Mouse (Mus musculus): ENCODE measurements at regions not wholly inside any gene's neighbourhood (a gene's known extent, or its start where the extent isn't known, plus 50 kb on each side); places are given as distances from the start of the nearest gene placed in this dataset.
A peak's percentile ranks its signal among the peaks of the same experiment; 100 is the strongest.
"Not testable (repeated sequence)": the region's sequence is repeated elsewhere in the genome, so short reads cannot be mapped to it uniquely, and the experiment has no call there.

DNA sequence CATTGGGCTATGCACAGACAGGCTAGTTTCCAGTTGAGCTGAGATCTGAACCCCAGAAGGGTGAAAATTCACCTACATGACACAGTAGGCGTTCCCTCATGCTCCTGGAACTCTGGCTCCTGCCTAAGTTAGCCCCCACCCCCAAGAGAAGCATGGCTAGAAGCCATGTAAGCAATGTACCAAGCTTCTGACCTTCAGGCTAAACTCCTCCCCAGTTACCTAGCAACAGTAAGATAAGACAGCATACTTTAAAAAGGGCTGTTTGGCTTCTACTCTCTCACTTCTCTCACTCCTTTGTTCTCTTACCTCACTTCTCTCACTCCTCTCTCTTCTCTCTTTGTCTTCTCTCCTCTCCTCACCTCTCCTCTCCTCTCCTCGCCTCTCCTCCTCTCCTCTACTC lies 629.7 kb upstream of the Prmt6 start:
- DNase-seq: not testable (repeated sequence)

DNA sequence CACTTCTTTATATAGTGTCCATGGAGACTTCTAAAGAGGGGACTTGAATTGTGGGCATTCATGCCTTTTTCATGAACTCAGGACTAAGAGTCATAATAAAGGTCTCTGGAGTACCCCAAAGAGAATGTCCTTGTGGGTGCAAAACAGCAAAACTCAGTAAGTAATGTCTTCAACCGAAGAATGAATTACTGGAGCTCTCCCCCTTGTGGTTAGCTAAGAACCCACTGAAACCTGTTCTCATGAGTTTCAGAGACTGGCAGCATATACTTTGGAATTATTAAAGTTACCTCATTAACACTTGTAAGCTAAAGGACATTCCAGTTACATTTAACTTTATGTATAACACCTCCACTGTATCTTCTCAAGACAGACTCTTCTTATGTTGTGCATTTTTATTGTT lies 615.2 kb upstream of the Prmt6 start:
- DNase-seq: no peak

DNA sequence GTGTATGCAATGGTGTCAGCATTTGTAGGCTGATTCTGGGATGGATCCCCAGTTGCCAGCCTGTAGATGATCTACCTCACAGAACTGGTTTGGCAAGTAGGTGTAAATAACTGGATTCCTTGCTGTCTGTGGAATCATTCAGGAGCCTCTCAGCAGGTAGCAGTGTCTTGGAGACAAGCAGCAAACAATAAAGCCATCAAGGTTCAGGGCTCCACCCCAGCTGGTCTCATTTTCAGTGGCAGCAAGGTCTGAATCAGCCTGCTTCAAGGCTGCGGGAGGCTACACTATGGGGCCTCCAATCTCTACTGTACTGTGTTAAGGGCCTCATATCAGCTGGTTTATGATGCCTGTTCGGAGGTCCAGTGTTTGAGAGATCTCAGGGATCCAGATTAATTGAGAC lies 596.4 kb upstream of the Prmt6 start:
- DNase-seq: no peak

DNA sequence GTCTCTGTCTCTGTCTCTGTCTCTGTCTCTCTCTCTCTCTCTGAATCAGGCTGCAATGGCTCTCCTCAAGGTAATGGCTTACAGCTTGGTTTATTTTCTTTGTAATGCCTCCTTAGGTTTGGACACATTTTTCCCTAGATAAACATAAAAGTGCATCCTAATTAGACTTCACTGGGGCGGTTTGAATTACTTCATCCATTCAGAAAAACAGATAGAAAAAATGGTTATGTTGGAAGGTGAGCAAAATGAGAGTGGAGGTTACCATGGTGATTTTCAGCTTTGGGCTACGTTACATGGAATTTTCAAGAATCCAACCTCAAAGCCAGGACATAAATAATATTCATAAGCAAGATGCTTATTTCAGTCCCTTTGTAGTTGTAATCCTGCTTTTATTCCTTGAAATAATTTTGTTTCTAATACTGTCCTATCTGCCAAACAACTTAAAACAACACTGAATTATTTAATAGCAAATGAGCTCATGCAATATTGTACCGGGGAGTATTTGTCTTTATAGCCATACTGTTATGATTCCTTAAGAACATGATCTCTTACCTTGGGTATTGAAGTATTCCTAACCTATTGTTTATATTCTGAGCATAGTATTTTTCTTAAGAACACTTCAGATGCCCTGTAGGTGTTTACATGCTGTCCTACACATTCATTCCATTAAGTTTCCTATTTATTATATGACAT lies 570.1 kb upstream of the Prmt6 start:
- no peak for DNase-seq

DNA sequence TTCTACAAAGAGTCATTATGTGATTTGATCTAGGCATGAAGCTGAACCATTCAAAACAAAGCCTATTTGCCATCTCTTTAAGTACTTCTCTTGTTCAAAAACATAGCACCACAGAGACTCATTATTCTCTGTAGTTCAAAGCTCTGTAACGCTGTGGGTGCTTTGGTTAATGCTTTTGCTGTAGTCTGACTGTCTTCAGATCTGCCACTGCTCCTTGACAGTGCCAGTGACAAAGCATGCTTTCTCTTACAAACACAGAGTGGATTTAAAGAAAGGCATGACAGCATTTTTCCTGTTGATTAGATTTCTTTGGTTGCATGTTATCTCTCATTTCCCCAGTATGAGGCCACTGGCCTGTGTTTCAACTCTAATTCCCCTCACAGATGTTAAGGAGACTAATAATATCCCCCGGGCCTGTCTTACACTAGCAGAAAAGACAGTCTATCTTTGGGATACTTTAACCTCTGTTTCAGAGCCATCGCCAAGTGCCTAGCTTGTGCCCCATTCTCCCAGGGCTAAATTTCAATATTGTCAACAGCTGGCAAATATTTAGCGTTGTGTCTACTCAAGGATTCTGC lies 538.3 kb upstream of the Prmt6 start:
- DNase-seq: no peak

DNA sequence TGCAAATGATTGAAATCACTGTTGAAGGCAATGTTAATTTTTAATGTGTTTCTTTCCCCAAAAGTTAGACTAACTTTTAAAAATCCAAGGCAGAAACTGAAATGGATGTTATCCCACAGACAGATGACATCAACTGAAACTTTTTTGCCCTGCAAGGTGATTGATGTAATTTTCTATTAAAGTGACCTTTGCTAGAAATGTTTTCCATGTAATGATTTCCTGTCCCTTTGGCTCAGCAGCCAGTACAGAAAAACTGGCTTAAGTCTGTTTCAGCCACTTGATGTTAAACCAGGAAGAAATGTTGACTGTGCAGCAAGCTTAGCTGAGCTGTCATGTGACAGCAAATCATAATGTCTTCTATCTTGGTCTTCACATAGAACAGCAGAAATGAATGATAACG lies 504.5 kb upstream of the Prmt6 start:
- no peak for DNase-seq

DNA sequence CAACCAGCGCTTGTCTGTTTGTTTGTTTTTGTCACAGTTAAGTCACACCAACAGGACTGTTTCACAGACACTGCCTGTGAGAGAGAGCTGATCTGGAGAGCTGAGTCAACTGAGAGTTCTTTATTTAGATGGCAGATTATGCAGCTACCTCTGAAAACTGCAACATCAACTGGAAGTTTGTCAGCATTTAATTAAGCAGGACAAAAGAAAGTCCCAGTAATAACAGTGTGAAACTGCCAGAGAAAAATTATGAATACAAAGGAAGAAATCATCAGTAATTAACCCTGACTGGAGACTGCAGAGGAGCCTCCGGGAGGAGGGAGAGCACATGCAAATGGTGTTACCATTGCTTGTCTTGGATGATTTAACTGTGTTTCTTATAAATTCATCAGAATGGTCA lies 495.5 kb upstream of the Prmt6 start:
- no peak for DNase-seq

DNA sequence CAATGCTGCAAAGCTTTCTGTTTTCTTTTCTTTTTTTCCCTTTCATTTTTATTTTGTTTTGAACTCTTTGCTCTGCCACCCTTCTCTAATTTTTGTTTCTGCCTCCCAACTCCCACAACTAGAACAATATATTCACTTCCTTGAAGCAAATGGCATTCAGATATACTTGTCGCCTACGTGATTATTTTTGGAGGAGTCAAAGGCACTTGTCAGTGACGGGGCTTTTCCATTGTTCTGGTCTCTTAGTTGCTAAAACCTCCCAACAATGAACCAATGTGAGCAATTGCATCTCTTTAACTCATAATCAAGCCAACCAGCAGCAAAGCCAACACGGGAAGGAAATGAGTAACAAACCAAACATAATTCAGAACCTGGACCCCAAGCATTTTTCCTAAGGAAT lies 449.3 kb upstream of the Prmt6 start:
- no peak for DNase-seq

DNA sequence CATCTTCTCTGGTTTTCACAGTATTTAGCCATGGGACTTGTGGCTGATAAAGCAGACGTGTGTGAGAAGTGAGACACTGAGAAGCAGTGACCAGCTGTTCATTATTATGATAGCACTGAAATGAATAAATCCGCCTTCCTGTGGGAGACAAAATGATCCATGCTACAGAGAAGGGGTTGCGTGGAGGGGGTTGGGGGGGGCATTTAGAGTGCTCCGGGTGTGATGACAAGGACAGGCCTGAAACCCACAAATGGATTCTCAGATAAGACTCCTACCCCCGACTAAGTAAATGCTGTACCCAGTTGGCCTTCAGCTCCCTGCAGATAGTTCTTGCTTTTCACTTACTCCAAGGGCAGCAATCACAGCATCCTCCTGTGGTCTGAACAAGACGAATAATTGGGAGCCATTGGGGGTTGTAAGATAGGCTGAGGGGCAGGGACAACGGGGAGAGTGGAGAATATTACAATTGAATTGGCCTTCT lies 416.8 kb upstream of the Prmt6 start:
- DNase-seq: no peak

DNA sequence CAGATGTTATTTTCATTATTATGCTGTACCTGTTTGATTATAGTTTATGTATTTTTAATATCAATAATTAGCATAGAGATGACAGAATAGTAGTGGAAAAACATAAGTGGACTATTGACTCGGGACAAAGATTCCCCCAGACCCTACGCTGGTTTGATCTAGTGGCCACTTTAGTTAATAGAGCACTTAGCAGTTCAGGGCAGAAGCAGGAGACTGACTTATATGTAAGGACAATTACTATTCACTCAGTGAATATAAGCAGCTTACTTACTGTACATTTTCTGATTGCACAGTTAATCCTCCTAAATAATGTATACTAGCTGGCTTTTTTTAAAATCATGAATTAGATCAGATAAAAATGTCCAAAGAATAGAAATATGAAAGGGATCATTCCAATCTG lies 416.2 kb upstream of the Prmt6 start:
- no peak for DNase-seq

DNA sequence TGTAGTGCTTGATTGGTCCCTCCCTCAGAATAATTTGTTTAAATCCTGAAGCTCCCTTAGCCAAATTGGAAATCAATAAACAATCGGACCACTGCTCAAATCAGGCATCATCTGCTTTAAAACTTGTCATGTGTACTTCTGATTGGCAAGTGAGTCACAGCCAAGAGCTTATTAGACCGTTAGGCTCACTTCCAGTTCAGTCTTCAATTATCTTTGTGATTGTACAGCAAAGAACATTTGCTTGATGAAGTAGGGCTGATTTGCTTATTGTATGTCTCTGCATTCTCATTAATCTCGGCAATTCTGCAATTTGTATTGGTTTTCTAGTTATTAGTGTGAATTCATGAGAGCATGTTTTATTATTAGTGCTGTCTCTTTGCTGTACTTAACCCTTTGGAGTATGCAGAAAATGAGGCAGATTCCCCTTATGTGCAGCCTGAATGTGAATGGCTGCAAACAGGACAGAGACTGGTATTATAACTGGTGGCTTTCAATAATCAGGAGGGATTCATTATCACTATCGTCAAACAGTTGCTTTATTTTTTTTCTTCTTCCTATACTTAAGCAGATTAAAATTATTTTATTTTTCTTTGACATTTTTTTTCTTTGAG lies 406.8 kb upstream of the Prmt6 start:
- no peak for DNase-seq

DNA sequence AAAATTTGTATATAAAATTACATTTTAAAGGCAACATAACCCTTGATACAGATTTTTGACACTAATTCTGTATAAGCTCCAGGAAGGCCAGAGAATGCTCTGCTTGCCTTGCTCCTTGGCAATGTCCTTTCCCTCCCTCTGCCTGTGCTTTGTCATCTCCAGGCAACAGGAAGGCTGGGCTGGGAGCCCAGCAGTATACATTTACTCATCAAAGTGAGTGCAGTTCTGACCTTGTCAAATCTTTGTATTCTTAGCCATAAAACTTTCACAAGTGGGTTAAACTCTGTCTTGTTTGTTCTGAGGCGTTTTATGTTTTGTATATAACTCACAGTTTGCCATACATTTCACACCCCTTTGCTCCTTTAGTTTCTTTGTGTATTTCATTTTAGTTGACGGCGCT lies 375.5 kb upstream of the Prmt6 start:
- no peak for DNase-seq

DNA sequence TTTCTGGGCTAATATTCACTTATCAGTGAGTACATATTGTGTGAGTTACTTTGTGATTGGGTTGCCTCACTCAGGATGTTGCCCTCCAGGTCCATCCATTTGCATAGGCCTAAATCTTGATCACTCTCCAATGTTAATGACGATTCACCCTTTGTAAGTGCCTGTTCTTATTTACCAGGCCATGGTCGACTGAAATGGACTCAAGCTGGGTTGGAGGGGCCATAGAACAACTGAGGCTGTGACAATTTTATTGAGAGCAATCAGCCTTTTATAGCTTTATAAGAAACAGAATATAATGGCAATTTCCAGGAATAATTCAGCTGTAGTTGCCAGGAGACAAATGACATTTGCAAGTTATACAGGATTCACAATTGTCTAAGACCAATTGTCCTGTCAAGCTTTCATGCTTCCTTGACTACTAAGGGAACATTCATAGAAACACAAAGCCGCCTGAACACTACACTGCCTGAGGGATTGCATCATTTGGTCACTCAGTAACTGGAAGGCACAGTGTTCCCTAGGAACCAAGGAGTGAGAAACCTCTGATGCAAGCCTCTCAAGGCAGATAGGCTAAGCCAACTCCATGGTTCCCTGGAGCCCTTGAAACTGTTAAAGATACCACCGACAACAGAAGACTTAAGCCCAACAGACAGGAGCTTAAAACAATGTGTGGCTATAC lies 348.5 kb upstream of the Prmt6 start:
- DNase-seq: peak in 1 of 2 experiments; percentile 1

DNA sequence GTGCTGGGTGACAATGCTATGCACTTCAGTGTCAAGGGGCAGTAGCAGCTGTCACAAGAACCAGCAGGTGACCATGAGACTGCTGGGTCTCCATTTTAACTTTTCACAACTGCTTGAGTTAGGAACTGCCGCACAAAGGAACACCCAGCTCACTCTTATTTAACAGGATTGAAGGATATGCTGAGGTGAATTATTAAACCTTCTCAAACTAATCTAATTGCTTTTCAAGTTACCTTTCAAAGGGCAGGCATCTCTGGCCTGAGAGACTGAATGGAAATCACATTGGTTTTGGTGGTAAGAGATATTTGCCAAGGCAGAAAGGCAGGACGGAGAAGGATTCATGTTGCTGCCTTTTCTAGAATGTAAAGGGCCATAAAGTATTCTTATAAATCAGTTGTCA lies 332.0 kb upstream of the Prmt6 start:
- no peak for DNase-seq

DNA sequence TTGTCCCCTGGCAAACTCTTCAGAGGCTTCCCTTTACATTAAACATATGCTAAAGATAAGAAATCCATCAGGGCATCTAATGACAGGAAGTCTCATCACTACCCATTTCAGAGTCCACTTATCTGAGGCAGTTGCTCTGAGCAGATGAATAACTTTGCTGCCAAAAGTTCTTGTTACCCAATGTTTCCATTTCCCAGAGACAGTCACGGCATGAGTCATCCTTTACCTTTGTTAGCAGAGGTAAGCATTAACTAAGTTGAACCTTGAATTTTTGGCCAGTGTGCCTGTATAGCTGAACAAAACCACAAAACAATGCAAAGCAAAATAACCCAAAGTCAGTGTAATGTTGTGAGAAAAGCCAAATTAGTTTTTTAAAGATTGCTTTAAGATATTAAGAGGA lies 328.5 kb upstream of the Prmt6 start:
- DNase-seq: no peak

DNA sequence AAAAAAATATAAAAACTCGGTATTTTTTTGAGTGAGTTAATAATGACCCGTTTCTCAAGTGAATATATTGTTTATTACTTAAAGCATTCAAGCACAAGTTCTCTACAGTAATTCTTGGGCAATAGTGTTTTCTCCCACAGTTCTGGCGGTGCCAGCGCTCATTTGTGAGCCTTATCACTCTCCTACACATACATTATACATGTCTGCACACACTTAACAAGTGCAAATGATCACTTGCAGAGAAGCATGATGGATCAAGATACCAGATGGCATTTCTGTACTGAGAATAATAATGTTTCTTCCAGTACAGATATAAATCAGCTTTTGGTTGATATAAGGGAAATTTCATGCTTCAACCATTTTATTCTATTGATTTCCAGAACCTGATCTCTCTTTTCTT lies 316.4 kb upstream of the Prmt6 start:
- DNase-seq: no peak

DNA sequence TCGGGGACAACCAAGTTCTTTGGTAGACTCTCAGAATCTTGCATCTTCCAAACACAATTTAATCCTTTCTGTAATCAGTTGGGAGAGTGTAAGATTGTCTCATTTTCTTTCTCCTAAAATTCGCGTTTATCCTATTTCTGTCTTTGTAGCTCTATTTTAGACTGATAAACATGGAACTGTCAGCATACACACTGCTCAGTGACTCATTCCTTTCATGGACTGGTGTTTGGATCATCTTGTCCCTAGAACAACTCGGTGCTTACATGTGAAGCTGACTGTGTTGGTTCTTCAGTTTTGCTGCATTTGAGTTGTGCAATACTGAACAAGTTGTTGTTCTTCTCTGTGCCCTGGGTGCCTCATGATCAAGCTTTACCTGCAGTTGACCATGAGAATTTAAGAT lies 296.5 kb upstream of the Prmt6 start:
- DNase-seq: no peak

DNA sequence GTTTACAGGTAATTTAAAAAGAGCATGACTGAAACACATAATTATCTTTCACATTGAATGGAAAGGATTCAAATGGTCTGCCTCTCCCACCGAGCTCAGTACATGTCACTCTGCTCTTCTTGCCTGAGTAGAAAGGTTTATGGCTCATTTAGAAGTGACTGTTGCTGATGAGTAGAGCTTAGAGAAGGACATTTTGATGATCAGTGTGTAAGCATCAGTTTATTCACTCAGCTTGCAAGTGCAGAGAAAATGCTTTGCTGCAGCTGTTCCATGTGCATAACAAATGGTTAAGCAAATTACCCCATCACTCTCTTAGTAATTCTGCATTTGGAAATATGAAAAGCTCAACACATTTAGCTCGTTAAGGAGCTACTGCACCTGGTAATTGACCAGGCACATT lies 287.5 kb upstream of the Prmt6 start:
- DNase-seq: no peak
